Mouse (Mus musculus) monocyte, adult 59 days (primary cell): ENCODE measurements around the gene Gm732. TPM values are rescaled to one million over a fixed set of nuclear protein-coding genes. Genes with fewer than 3 reads are reported as not detected.

Experiments used
- total RNA-seq, 2 experiments: library from RNA; stranded (reverse); gene quantifications; one replicate each; pipeline ENCODE4 v1.2.4; 2023

Gene Gm732
- total RNA-seq = not detected

GRCm38 (mm10) chrX:107948365-107948764, at the start of gene Gm732:
Gene Gm732, minus strand, starts transcription at chrX:107948465.

Other genes starting within 250 kb of the Gm732 start
- gene Tent5d, start 155.9 kb downstream of the Gm732 start, total RNA-seq = not detected
- 1 to 10 TPM; 7.5 to 8.0 TPM for gene 2610002M06Rik, start 132.1 kb downstream of the Gm732 start, total RNA-seq